Mouse (Mus musculus) kidney, embryonic 14.5 days (tissue): ENCODE results near the gene Des. TPM values are rescaled to one million over a fixed set of nuclear protein-coding genes. Genes with fewer than 3 reads are reported as not detected.
A peak's percentile ranks its signal among the peaks of the same experiment; 100 is the strongest.

ENCODE experiments used
- ATAC-seq: fragments of 200-750 bp; cut with Nextera tagmentation; 2 replicates; pipeline ENCODE4 v1.8.0; 2017; ENCODE audit warnings: moderate number of reproducible peaks, mild to moderate bottlenecking, moderate TSS enrichment, moderate library complexity; ENCODE audit not compliant: low FRiP score, low TSS enrichment
- H3K27ac ChIP-seq: fragments of 300-500 bp; sonication (generic); 2 replicates; pipeline ENCODE4 v1.5.1; 2014; ENCODE audit warnings: low read depth, mild to moderate bottlenecking, low read length, moderate library complexity, mixed read lengths
- H3K27me3 ChIP-seq: fragments of 300-500 bp; sonication (generic); 2 replicates; pipeline ENCODE4 v1.6.1; 2014; ENCODE audit warnings: mild to moderate bottlenecking, low read length; ENCODE audit not compliant: control insufficient read depth, insufficient read depth
- H3K36me3 ChIP-seq: fragments of 300-500 bp; sonication (generic); 2 replicates; pipeline ENCODE4 v1.6.1; 2014; ENCODE audit warnings: low read length, mixed read lengths; ENCODE audit not compliant: control insufficient read depth, insufficient read depth
- H3K4me1 ChIP-seq: fragments of 300-500 bp; sonication (generic); 2 replicates; pipeline ENCODE4 v1.6.1; 2014; ENCODE audit warnings: low read length, mixed read lengths; ENCODE audit not compliant: control insufficient read depth, insufficient read depth
- H3K4me2 ChIP-seq: fragments of 300-500 bp; sonication (generic); replicated peaks from 2 replicates; pipeline ENCODE4 v1.6.1; 2014; ENCODE audit warnings: low read depth, mild to moderate bottlenecking, low read length
- H3K4me3 ChIP-seq: fragments of 300-500 bp; sonication (generic); 2 replicates; pipeline ENCODE4 v1.5.1; 2014; ENCODE audit warnings: mild to moderate bottlenecking, low read length
- H3K9ac ChIP-seq: fragments of 300-500 bp; sonication (generic); 2 replicates; pipeline ENCODE4 v1.6.1; 2014; ENCODE audit warnings: low read depth, mild to moderate bottlenecking, low read length, moderate library complexity
- H3K9me3 ChIP-seq: fragments of 300-500 bp; sonication (generic); 2 replicates; pipeline ENCODE4 v1.6.1; 2016; ENCODE audit warnings: low read length; ENCODE audit not compliant: control insufficient read depth
- WGBS: fragments of 180-500 bp; shearing (Covaris S2); extraction: QIAGEN DNeasy Blood & Tissue Kit; methylation state at CpG from one replicate; pipeline ENCODE4 v1.1.7; 2014; 5-methylcytosine and 5-hydroxymethylcytosine counted together
- polyA plus RNA-seq: library from polyadenylated mRNA; unstranded; fragments of >200 nt; fragmentation: Nextera tagmentation; extraction: Ambion mirVana; gene quantifications from 2 replicates; pipeline ENCODE4 v1.2.1, GENCODE M21; 2014

Gene Des
- polyA plus RNA-seq, 1 experiment from 2014 or later = 41.5 TPM

GRCm38 (mm10) chr1:75400493-75401115, 40.5 kb downstream of the Des start:
- WGBS = 35% methylated on average over 6 of the region's 6 CpGs
- Histone ChIP-seq H3K27me3 (no peaks in the 10 kb centered on the region), H3K4me1 (peaks cover 28% of the 10 kb centered on the region), H3K9me3 (no peaks in the 10 kb centered on the region), H3K9ac (peak overlapping the region; percentile 53), H3K36me3 (peaks cover 45% of the 10 kb centered on the region), H3K4me2 (peak overlapping the region; percentile 51), H3K4me3 (peak overlapping the region; percentile 26), H3K27ac (peak overlapping the region; percentile 84; the same call in 1 of the 2 replicates)
- peak; percentile 24; the same call in 1 of the 2 replicates for ATAC-seq

- Histone ChIP-seq H3K27ac (no peak overlapping the region), H3K9ac (no peak overlapping the region), H3K9me3 (no peaks in the 10 kb centered on the region), H3K36me3 (peaks cover 56% of the 10 kb centered on the region), H3K4me3 (no peak overlapping the region), H3K27me3 (no peaks in the 10 kb centered on the region), H3K4me2 (no peak overlapping the region), H3K4me1 (peaks cover 3% of the 10 kb centered on the region; the same call in 1 of the 2 replicates)
- ATAC-seq = no peak
- WGBS = 88% methylated on average over 3 of the region's 3 CpGs
Observed at GRCm38 (mm10) chr1:75405547-75405946, 45.4 kb downstream of the Des start.

GRCm38 (mm10) chr1:75406173-75406572, 46.0 kb downstream of the Des start:
- no peak overlapping the region for H3K27ac ChIP-seq
- H3K4me3 ChIP-seq = no peak overlapping the region
- peaks cover 57% of the 10 kb centered on the region for H3K36me3 ChIP-seq
- no peak overlapping the region for H3K4me2 ChIP-seq
- WGBS = 90% methylated on average over 15 of the region's 15 CpGs
- no peaks in the 10 kb centered on the region for H3K27me3 ChIP-seq
- H3K4me1 ChIP-seq = no peaks in the 10 kb centered on the region
- ATAC-seq = no peak
- no peak overlapping the region for H3K9ac ChIP-seq
- H3K9me3 ChIP-seq = no peaks in the 10 kb centered on the region

- H3K4me1 ChIP-seq = no peaks in the 10 kb centered on the region
- H3K36me3 ChIP-seq = peaks cover 51% of the 10 kb centered on the region
- no peak overlapping the region for H3K9ac ChIP-seq
- ATAC-seq = no peak
- whole genome bisulfite sequencing = 88% methylated on average over 9 of the region's 9 CpGs
- no peak overlapping the region for H3K27ac ChIP-seq
- H3K4me2 ChIP-seq = no peak overlapping the region
- H3K9me3 ChIP-seq = no peaks in the 10 kb centered on the region
- H3K4me3 ChIP-seq = no peak overlapping the region
- no peaks in the 10 kb centered on the region for H3K27me3 ChIP-seq
Observed at GRCm38 (mm10) chr1:75407056-75407455, 46.9 kb downstream of the Des start.

GRCm38 (mm10) chr1:75408210-75408609, 48.1 kb downstream of the Des start:
- no peaks in the 10 kb centered on the region for H3K27me3 ChIP-seq
- peaks cover 40% of the 10 kb centered on the region for H3K36me3 ChIP-seq
- WGBS = 77% methylated on average over 4 of the region's 4 CpGs
- no peak overlapping the region for H3K4me3 ChIP-seq
- no peak overlapping the region for H3K9ac ChIP-seq
- no peaks in the 10 kb centered on the region for H3K9me3 ChIP-seq
- ATAC-seq = no peak
- H3K4me1 ChIP-seq = 0 out of 2 replicates have a peak, but pooled peaks cover 3% of the 10 kb centered on the region
- H3K27ac ChIP-seq = no peak overlapping the region
- no peak overlapping the region for H3K4me2 ChIP-seq

- no peak overlapping the region for H3K9ac ChIP-seq
- H3K9me3 ChIP-seq = no peaks in the 10 kb centered on the region
- no peak for ATAC-seq
- H3K4me2 ChIP-seq = no peak overlapping the region
- no peaks in the 10 kb centered on the region for H3K27me3 ChIP-seq
- peaks cover 27% of the 10 kb centered on the region for H3K36me3 ChIP-seq
- 89% methylated on average over 7 of the region's 7 CpGs for WGBS
- 0 out of 2 replicates have a peak, but pooled peaks cover 3% of the 10 kb centered on the region for H3K4me1 ChIP-seq
- no peak overlapping the region for H3K4me3 ChIP-seq
- H3K27ac ChIP-seq = no peak overlapping the region
Observed at GRCm38 (mm10) chr1:75409950-75410349, 49.8 kb downstream of the Des start.

GRCm38 (mm10) chr1:75412196-75412595, 52.1 kb downstream of the Des start:
- 92% methylated on average over 3 of the region's 3 CpGs for WGBS
- no peaks in the 10 kb centered on the region for H3K9me3 ChIP-seq
- no peak overlapping the region for H3K4me2 ChIP-seq
- H3K4me1 ChIP-seq = 0 out of 2 replicates have a peak, but pooled peaks cover 3% of the 10 kb centered on the region
- H3K27ac ChIP-seq = no peak overlapping the region
- H3K36me3 ChIP-seq = peaks cover 30% of the 10 kb centered on the region; the same call in 1 of the 2 replicates
- H3K9ac ChIP-seq = no peak overlapping the region
- H3K4me3 ChIP-seq = no peak overlapping the region
- no peak for ATAC-seq
- H3K27me3 ChIP-seq = no peaks in the 10 kb centered on the region

- no peak for ATAC-seq
- H3K27ac ChIP-seq = no peak overlapping the region
- H3K4me2 ChIP-seq = no peak overlapping the region
- no peak overlapping the region for H3K9ac ChIP-seq
- no peaks in the 10 kb centered on the region for H3K27me3 ChIP-seq
- WGBS = 70% methylated on average over 3 of the region's 3 CpGs
- H3K36me3 ChIP-seq = peaks cover 39% of the 10 kb centered on the region; the same call in 1 of the 2 replicates
- H3K4me3 ChIP-seq = no peak overlapping the region
- 0 out of 2 replicates have a peak, but pooled peaks cover 3% of the 10 kb centered on the region for H3K4me1 ChIP-seq
- H3K9me3 ChIP-seq = no peaks in the 10 kb centered on the region
Observed at GRCm38 (mm10) chr1:75413749-75414148, 53.6 kb downstream of the Des start.
